Mouse (Mus musculus) midbrain, embryonic 14.5 days (tissue): Measurements from ENCODE around the gene Tmem132b. TPM values are rescaled to one million over a fixed set of nuclear protein-coding genes. Genes with fewer than 3 reads are reported as not detected.

Experiments used
- ATAC-seq: fragments of 200-750 bp; cut with Nextera tagmentation; 2 replicates; pipeline ENCODE4 v1.8.0; 2017; ENCODE audit warnings: moderate number of reproducible peaks, moderate library complexity; ENCODE audit not compliant: low FRiP score, low TSS enrichment
- DNase-seq: peaks from one replicate; pipeline ENCODE4 v3.0.0-alpha.2; 2015
- H3K27ac ChIP-seq: fragments of 300-500 bp; sonication (generic); replicated peaks from 2 replicates; pipeline ENCODE4 v1.5.1; 2014; ENCODE audit warnings: mild to moderate bottlenecking, low read depth, low read length, moderate library complexity
- H3K27me3 ChIP-seq: fragments of 300-500 bp; sonication (generic); 2 replicates; pipeline ENCODE4 v1.6.1; 2014; ENCODE audit warnings: low read length, control low read depth, mixed read lengths; ENCODE audit not compliant: control insufficient read depth, insufficient read depth
- H3K36me3 ChIP-seq: fragments of 300-500 bp; sonication (generic); 2 replicates; pipeline ENCODE4 v1.6.1; 2014; ENCODE audit warnings: low read length, control low read depth; ENCODE audit not compliant: control insufficient read depth, insufficient read depth
- H3K4me1 ChIP-seq: fragments of 300-500 bp; sonication (generic); 2 replicates; pipeline ENCODE4 v1.6.1; 2014; ENCODE audit warnings: mild to moderate bottlenecking, antibody characterized with exemption, low read length, control low read depth; ENCODE audit not compliant: control insufficient read depth, insufficient read depth
- H3K4me2 ChIP-seq: fragments of 300-500 bp; sonication (generic); 2 replicates; pipeline ENCODE4 v1.6.1; 2014; ENCODE audit warnings: mild to moderate bottlenecking, low read length, moderate library complexity
- H3K4me3 ChIP-seq: fragments of 300-500 bp; sonication (generic); replicated peaks from 2 replicates; pipeline ENCODE4 v1.5.1; 2014; ENCODE audit warnings: low read depth, low read length
- H3K9ac ChIP-seq: fragments of 300-500 bp; sonication (generic); replicated peaks from 2 replicates; pipeline ENCODE4 v1.6.1; 2014; ENCODE audit warnings: mild to moderate bottlenecking, low read length, moderate library complexity
- H3K9me3 ChIP-seq: fragments of 300-500 bp; sonication (generic); 2 replicates; pipeline ENCODE4 v1.6.1; 2016; ENCODE audit warnings: low read length, control low read depth, mixed read lengths; ENCODE audit not compliant: control insufficient read depth
- whole genome bisulfite sequencing: fragments of 180-500 bp; shearing (Covaris S2); extraction: QIAGEN DNeasy Blood & Tissue Kit; methylation state at CpG from one replicate; pipeline ENCODE4 v1.1.7; 2014; 5-methylcytosine and 5-hydroxymethylcytosine counted together
- polyA plus RNA-seq: library from polyadenylated mRNA; unstranded; fragments of >200 nt; fragmentation: Nextera tagmentation; extraction: Ambion mirVana; gene quantifications from 2 replicates; pipeline ENCODE4 v1.2.1, GENCODE M21; 2014

The Tmem132b gene
- polyA plus RNA-seq, 1 experiment from 2014 or later = 4.9 TPM

DNA sequence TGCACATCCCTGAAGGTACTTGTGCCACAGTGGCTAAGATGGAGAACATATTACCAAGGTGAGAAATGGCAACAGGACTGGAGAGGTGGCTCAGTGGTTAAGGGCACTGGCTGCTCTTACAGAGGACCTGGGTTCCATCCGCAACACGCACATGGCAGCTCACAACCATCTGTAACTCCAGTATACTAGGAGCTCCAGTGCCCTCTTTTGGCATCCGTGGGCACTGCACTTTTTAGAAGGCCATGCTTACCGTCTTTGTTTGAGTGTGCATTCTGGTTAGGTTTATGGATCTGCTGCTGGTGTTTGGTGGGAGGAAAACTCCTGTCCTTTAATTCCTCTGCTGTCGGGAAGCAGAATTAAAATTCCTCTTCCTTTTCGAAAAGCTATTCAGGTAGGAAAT lies 116.7 kb downstream of the Tmem132b start:
- DNase-seq = no peak
- 87% methylated on average over 6 of the region's 6 CpGs for WGBS
- no peaks in the 10 kb centered on the region for H3K4me1 ChIP-seq
- H3K27ac ChIP-seq = no peak overlapping the region
- no peaks in the 10 kb centered on the region for H3K27me3 ChIP-seq
- peaks cover 6% of the 10 kb centered on the region for H3K9me3 ChIP-seq
- H3K4me3 ChIP-seq = no peak overlapping the region
- H3K36me3 ChIP-seq = no peaks in the 10 kb centered on the region
- no peak overlapping the region for H3K4me2 ChIP-seq
- ATAC-seq = no peak
- H3K9ac ChIP-seq = no peak overlapping the region

DNA sequence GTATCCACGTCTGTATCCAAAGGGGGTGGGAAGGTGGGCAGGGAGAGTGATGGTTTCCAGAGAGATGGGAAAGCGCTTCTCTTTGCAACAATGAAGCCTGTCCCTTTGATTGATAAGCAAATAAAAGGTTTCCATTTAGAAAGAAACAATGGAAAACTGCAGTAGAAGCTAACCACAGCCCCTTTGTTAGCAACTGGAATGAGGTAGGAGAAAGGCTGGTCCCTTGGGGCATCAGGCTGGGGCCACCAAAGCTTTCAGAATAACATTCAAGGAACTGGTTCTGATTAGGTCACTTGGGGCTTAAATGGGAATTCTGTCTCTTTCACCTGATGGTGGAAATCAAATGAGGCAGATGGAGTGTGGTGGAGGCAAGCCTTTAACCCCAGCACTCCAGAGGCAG lies 118.4 kb downstream of the Tmem132b start:
- no peaks in the 10 kb centered on the region for H3K36me3 ChIP-seq
- H3K27me3 ChIP-seq = no peaks in the 10 kb centered on the region
- H3K9me3 ChIP-seq = peaks cover 1% of the 10 kb centered on the region
- H3K4me2 ChIP-seq = no peak overlapping the region
- H3K9ac ChIP-seq = no peak overlapping the region
- no peak overlapping the region for H3K4me3 ChIP-seq
- H3K27ac ChIP-seq = no peak overlapping the region
- WGBS = 30% methylated on average over 2 of the region's 2 CpGs
- H3K4me1 ChIP-seq = no peaks in the 10 kb centered on the region
- ATAC-seq (no peak), DNase-seq (no peak)

DNA sequence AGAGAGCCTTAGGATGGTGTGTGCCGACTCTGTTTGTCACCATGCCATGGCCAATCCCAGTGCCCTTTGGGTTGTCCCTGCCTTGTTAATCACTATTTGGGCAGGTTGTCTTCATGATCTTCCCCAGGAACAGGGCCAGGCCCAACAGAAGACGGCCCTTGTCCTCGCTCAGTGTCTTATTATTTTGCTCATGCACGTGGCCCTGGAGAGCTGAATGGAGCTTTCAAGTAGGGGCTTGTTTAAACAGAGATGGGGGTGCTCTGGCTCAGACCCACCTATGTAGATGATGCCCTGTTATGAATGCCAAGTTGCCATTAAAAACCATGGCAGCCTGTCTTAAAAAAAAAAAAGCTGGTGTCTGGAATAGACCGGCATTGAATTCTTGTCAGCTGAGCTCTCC lies 126.5 kb downstream of the Tmem132b start:
- DNase-seq = peak; percentile 11

GRCm38 (mm10) chr5:125658959-125659749 lies 127.6 kb downstream of the Tmem132b start:
- H3K4me1 ChIP-seq = peaks cover 4% of the 10 kb centered on the region; the same call in 1 of the 2 replicates
- H3K4me3 ChIP-seq = no peak overlapping the region
- H3K36me3 ChIP-seq = no peaks in the 10 kb centered on the region
- no peak overlapping the region for H3K4me2 ChIP-seq
- no peaks in the 10 kb centered on the region for H3K27me3 ChIP-seq
- 20% methylated on average over 14 of the region's 14 CpGs for WGBS
- no peaks in the 10 kb centered on the region for H3K9me3 ChIP-seq
- H3K27ac ChIP-seq = no peak overlapping the region
- peak; percentile 28 for DNase-seq
- ATAC-seq = no peak
- H3K9ac ChIP-seq = no peak overlapping the region

More for the DNA sequence above, 126.5 kb downstream of the Tmem132b start:
- no peaks in the 10 kb centered on the region for H3K36me3 ChIP-seq
- H3K9me3 ChIP-seq = no peaks in the 10 kb centered on the region
- 83% methylated on average over 5 of the region's 5 CpGs for WGBS
- H3K27me3 ChIP-seq = no peaks in the 10 kb centered on the region
- ATAC-seq = no peak
- no peak overlapping the region for H3K4me3 ChIP-seq
- no peak overlapping the region for H3K9ac ChIP-seq
- peaks cover 4% of the 10 kb centered on the region; the same call in 1 of the 2 replicates for H3K4me1 ChIP-seq
- no peak overlapping the region for H3K4me2 ChIP-seq
- no peak overlapping the region for H3K27ac ChIP-seq

- H3K4me2 ChIP-seq = peak overlapping the region; percentile 39
- DNase-seq (peak; percentile 88), ATAC-seq (peak; percentile 27; the same call in 1 of the 2 replicates)
- H3K4me3 ChIP-seq = no peak overlapping the region
- no peaks in the 10 kb centered on the region for H3K36me3 ChIP-seq
- peak overlapping the region; percentile 33; the same call in 1 of the 2 replicates for H3K27ac ChIP-seq
- no peak overlapping the region for H3K9ac ChIP-seq
- H3K27me3 ChIP-seq = no peaks in the 10 kb centered on the region
- 11% methylated on average over 13 of the region's 13 CpGs for WGBS
- peaks cover 17% of the 10 kb centered on the region for H3K4me1 ChIP-seq
- no peaks in the 10 kb centered on the region for H3K9me3 ChIP-seq
These were observed 144.0 kb downstream of the Tmem132b start for GRCm38 (mm10) chr5:125675623-125676022.

DNA sequence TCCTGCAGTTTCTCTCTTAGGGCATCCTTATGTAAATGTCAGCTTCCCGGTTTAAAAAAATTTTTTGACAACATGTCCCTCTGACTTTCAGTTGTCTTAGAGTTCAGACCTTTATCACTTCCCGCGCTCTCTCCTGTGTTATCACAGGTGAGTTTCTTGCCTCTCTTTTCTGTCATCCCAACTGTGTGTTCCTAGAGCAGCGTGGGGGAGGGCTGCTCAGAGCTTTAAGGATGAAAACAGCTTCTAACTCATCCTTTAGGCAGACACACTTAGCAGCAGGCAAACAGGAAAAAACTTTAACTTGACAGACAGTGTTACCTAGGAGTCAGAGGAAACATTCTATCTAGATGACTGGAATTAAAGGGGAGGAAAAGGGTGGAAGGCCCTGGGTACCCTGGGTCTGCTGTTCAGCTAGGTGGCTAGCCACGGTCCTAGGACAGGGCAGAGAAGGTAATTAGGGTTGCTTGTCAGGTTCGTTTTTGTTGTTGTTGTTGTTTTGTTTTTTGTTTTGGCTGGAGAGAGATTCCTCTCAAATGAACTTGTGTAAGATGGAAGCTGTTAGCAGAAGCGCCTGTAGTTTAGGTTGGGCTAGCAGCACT lies 144.6 kb downstream of the Tmem132b start:
- Histone ChIP-seq H3K27me3 (no peaks in the 10 kb centered on the region), H3K4me3 (no peak overlapping the region), H3K4me2 (peak overlapping the region; percentile 39), H3K9me3 (no peaks in the 10 kb centered on the region), H3K36me3 (no peaks in the 10 kb centered on the region), H3K4me1 (peaks cover 17% of the 10 kb centered on the region), H3K9ac (no peak overlapping the region), H3K27ac (peak overlapping the region; percentile 33)
- no peak for ATAC-seq
- WGBS = 55% methylated on average over 7 of the region's 7 CpGs
- DNase-seq = peak; percentile 33

DNA sequence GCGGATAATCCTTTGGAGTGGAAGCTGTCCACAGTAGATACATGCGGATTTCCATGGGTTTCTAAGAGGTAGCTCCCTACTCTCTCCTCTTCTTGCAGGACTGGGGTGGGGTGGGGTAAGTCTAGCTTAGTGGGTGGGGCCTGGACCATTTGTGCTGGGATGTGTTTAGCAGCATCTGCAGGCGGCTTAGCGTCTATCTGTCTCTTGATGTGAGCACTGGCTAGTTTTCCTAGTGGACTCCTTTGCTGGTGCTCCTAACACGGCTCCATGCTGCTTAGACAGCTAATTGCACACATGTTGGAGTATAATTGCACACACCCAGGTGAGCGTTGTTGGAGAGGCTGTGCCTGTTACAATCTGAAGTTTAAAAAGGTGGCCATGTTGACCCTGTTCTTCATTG lies 149.3 kb downstream of the Tmem132b start:
- Histone ChIP-seq H3K27me3 (no peaks in the 10 kb centered on the region), H3K27ac (no peak overlapping the region), H3K4me3 (no peak overlapping the region), H3K4me2 (no peak overlapping the region), H3K4me1 (peaks cover 5% of the 10 kb centered on the region), H3K9ac (no peak overlapping the region), H3K36me3 (no peaks in the 10 kb centered on the region), H3K9me3 (no peaks in the 10 kb centered on the region)
- ATAC-seq (no peak), DNase-seq (no peak)
- 81% methylated on average over 6 of the region's 6 CpGs for WGBS

- no peak for DNase-seq
- ATAC-seq = no peak
- WGBS = 82% methylated on average over 6 of the region's 6 CpGs
- Histone ChIP-seq H3K4me2 (no peak overlapping the region), H3K4me1 (no peaks in the 10 kb centered on the region), H3K36me3 (no peaks in the 10 kb centered on the region), H3K9me3 (no peaks in the 10 kb centered on the region), H3K9ac (no peak overlapping the region), H3K27me3 (no peaks in the 10 kb centered on the region), H3K27ac (no peak overlapping the region), H3K4me3 (no peak overlapping the region)
These were observed 151.9 kb downstream of the Tmem132b start for GRCm38 (mm10) chr5:125683491-125683890.
